Mouse (Mus musculus) embryo, embryonic 10.5 days (tissue): Measurements from ENCODE around the gene Spop.
"Not testable (repeated sequence)": the region's sequence is repeated elsewhere in the genome, so short reads cannot be mapped to it uniquely, and the experiment has no call there.

ENCODE experiments used
- DNase-seq: peaks from one replicate; pipeline ENCODE4 v3.0.0-alpha.2; 2015; ENCODE audit warnings: low spot score

Spop gene

DNA sequence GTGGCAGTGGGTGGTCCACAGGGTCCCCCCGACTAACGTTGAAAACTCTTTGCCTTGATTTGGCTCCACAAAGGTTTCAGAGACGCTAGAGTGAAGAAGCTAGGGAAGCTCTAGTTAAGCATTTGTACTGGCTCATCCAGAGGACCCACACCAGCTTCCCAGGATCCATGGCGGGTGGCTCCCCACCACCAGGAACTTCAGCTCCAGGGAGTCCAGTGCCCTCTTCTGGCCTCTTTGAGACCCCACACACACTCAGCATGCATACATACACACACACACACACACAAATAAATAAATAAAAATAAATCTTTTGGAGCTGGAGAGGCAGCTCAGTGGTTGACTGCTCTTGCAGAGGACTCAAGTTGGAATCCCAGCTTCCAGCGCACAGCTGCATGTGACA lies 84.0 kb downstream of the Spop start:
- DNase-seq = no peak

GRCm38 (mm10) chr11:95500412-95500811 lies 86.5 kb downstream of the Spop start:
- no peak for DNase-seq

- no peak for DNase-seq
These were observed 87.0 kb downstream of the Spop start for GRCm38 (mm10) chr11:95500836-95501235.

GRCm38 (mm10) chr11:95501826-95502225 lies 87.9 kb downstream of the Spop start:
- not testable (repeated sequence) for DNase-seq

DNA sequence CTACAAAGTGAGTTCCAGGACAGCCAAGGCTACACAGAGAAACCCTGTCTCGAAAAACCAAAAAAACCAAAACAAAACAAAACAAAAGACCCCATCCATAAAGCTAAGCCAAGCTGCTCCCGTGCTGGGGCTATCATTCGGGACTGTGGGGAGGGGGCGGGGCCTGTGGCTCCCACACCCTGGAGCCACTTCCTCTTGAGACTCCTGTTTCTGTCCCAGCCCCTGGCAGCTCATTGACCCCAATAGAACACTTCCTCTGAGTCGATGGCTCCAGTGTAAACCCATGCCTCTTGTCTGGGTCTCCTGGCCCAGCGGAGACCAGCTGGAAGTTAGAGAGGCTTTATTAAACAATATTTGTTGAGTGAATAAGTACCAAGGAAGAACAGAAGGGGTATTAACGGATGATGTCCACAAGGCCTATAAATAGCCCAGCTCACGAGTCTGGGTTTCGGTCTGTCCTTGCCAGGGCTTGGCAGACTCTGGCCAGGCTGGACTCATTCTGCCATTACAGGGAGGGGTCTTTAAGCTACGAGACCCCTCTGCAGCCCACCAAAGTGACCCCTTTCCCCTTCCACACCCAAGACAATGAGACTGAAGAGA lies 89.8 kb downstream of the Spop start:
- no peak for DNase-seq

DNA sequence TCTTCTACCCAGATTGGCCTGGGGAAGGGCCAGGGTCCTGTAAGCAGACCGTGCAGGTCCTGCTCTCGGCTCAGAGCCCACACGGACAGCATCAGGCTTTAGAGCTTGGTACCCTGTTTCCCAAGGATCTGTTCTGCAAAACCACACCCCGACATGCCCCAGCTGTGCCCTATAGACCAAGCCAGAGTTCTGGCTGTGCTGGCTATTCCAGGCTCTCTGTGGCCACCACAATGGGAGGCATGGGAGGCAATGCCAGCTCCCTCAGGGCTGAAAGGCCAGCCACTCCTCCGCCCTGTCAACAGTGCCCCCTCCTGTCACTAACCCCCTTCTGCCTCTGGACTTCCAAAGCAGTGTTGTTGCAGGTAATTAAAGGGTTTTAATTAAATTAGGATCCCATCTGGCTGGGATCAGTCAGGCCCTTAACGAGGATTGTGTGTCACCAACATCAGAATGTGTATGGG lies 90.4 kb downstream of the Spop start:
- DNase-seq = no peak

DNA sequence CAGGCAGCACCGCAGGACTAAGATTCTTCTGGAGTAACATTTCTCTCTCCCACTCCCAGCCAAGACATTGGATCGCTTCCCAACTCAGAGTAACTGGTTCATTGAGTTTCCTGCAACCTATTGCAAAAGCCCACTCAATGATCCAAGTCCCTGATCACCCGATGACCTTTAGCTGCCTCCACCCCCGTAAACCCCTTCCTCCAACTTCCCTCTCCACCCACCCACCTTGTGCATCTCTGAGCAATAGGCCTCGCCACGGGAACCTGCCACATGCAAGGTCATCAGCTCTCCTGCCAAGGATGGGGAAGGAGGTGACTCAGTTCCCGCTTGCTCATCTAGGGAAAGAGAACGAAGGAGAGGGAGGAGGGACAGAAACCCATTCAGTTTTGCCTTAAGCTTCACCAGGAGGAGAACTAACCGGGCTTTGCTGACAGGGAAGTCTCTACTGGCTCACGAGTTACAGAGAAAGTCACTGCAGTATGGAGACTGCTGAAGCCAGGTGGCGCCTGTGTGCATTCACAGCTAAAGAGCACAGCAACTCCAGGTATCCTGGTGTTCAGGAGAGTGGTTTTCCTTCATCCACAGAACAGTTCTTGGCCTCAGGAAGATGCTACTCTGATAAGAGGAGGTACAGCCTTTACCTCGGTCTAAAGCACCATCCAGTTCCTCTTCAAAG lies 93.3 kb downstream of the Spop start:
- no peak for DNase-seq

- no peak for DNase-seq
These were observed 93.9 kb downstream of the Spop start for GRCm38 (mm10) chr11:95507785-95508184.

- DNase-seq = no peak
These were observed 94.5 kb downstream of the Spop start for GRCm38 (mm10) chr11:95508211-95508926.

- peak; percentile 31 for DNase-seq
These were observed 95.3 kb downstream of the Spop start for GRCm38 (mm10) chr11:95509126-95509717.

GRCm38 (mm10) chr11:95510631-95511030 lies 96.8 kb downstream of the Spop start:
- DNase-seq = no peak

- DNase-seq = no peak
These were observed 98.0 kb downstream of the Spop start for GRCm38 (mm10) chr11:95511919-95512318.

- DNase-seq = no peak
These were observed 98.5 kb downstream of the Spop start for GRCm38 (mm10) chr11:95512383-95512782.

- DNase-seq = peak; percentile 36
These were observed 99.8 kb downstream of the Spop start for GRCm38 (mm10) chr11:95513461-95514297.

- DNase-seq = peak; percentile 75
These were observed 100.5 kb downstream of the Spop start, which contains the start of gene Nxph3 for GRCm38 (mm10) chr11:95514298-95514861. TSS of gene Nxph3 (minus strand) at chr11:95514570.

DNA sequence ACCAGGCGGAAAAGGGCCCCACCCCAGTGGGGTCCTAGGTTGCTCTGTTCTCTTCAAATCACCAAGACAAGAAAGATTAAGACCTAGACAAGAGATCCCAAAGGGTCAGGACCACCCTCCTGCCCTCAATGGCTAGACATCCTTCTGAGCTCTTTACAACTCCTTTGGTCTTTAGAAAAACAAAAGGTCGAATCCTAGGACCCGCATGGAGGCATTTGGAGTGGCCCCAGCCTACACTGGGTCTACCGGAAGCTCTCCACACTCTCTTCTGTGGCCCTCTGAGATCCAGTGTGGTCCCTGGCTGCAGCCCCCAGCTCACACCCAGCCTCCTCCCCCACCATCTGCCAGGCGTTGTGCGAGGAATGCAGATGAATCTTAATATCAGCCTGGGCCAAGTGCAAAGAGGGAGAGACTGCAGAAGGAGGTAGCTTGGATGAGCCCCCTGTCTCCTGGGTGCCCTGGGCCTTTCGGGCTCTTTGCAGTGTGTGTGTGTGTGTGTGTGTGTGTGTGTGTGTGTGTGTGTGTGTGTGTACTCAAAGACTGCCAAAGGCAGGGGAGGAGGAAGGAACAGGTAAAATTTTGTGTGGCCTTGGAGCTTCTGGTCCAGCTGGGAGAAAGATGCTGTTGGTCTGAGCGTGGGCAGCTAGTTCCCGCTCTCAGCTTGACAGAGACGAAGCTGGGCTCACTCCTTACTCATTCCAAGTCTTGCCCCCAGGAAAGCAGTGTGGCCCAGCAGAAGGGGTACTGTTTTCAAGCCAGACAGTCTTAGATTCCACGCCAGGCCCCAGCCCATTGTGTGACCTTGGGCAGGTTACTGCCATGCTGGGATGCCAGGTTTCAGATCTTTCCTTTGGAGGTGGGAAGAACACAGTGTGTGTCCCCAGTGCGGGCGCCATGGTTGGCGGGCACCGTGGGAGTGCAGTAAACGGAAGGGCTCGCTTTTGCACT lies 101.8 kb downstream of the Spop start:
- DNase-seq = no peak

- peak; percentile 77 for DNase-seq
These were observed 102.6 kb downstream of the Spop start for GRCm38 (mm10) chr11:95516491-95516911.

GRCm38 (mm10) chr11:95517162-95517561 lies 103.3 kb downstream of the Spop start:
- no peak for DNase-seq

- DNase-seq = no peak
These were observed 105.4 kb downstream of the Spop start for GRCm38 (mm10) chr11:95519299-95519698.

DNA sequence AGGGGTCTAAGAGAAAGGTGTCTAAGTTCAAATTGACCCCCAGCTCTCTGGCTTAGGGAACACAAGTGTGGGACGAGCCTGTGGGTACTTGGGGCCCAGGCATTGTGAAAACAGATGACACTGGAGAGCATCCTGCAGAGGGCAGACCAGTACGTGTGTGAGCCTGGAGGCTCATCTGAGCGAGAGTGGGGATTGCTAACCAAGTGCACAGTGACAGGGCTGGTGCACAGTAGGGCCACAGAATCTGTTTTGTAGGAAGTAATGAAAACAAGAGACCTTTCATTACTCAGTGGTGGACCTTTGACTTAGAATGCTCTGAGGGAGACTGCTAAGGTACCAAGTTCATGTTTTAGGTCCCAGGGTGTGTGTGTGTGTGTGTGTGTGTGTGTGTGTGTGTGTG lies 106.1 kb downstream of the Spop start:
- no peak for DNase-seq
